Mouse (Mus musculus) CH12.LX (cell line): ENCODE results near the gene Mroh2a. TPM values are rescaled to one million over a fixed set of nuclear protein-coding genes. Genes with fewer than 3 reads are reported as not detected.

Experiments used
- DNase-seq: peaks from one replicate; pipeline ENCODE4 v3.0.0-alpha.2; 2013; ENCODE audit errors: extremely low read depth
- H3K27ac ChIP-seq: 2 replicates; pipeline ENCODE4 v1.5.1; 2012; ENCODE audit warnings: low read depth, mild to moderate bottlenecking, control low read depth, moderate library complexity; ENCODE audit not compliant: insufficient read depth
- H3K27me3 ChIP-seq: replicated peaks from 2 replicates; pipeline ENCODE3; 2012; ENCODE audit warnings: inconsistent platforms
- H3K36me3 ChIP-seq, 2 experiments: replicated peaks in 1 of 2; 2 replicates each; pipeline versions ENCODE3 to v1.6.1; 2012; ENCODE audit warnings: inconsistent platforms in 1 of 2, low read length in 1 of 2, mild to moderate bottlenecking in 1 of 2, mixed read lengths in 1 of 2, moderate library complexity in 1 of 2; ENCODE audit not compliant: control insufficient read depth in 1 of 2, insufficient read depth in 1 of 2
- H3K4me1 ChIP-seq, 2 experiments: 2 replicates each; pipeline ENCODE4 v1.6.1; 2012; ENCODE audit warnings: inconsistent platforms in 1 of 2, moderate library complexity in 1 of 2; ENCODE audit not compliant: insufficient read depth in 2 of 2, control insufficient read depth in 1 of 2
- H3K4me2 ChIP-seq: 2 replicates; pipeline ENCODE4 v1.6.1; 2012; ENCODE audit warnings: low read depth, mild to moderate bottlenecking, control low read depth; ENCODE audit not compliant: poor library complexity, insufficient read depth, severe bottlenecking
- H3K4me3 ChIP-seq, 3 experiments: fragments of 150-350 bp in 1 of 3; sonication (generic) in 1 of 3; replicated peaks in 1 of 3; 2 replicates each; pipeline versions ENCODE3 to v1.5.1; 2011 to 2012; ENCODE audit warnings: low read depth in 2 of 3, low read length in 2 of 3, mild to moderate bottlenecking in 2 of 3, moderate library complexity in 2 of 3, control low read depth in 1 of 3, improper control_type of control experiment in 1 of 3, inconsistent platforms in 1 of 3, mixed read lengths in 1 of 3; ENCODE audit not compliant: poor library complexity in 1 of 3
- H3K79me2 ChIP-seq: replicated peaks from 2 replicates; pipeline ENCODE4 v1.6.1; 2012; ENCODE audit warnings: mild to moderate bottlenecking, moderate library complexity; ENCODE audit not compliant: control insufficient read depth, poor library complexity, insufficient read depth, severe bottlenecking; ENCODE audit errors: extremely low read depth
- H3K9ac ChIP-seq: 2 replicates; pipeline ENCODE4 v1.6.1; 2012; ENCODE audit warnings: low read depth, mild to moderate bottlenecking, control low read depth, moderate library complexity; ENCODE audit not compliant: insufficient read depth
- H3K9me3 ChIP-seq: replicated peaks from 2 replicates; pipeline ENCODE3; 2012; ENCODE audit warnings: low read length, inconsistent platforms, mixed read lengths
- BHLHE40 ChIP-seq: IDR thresholded peaks from 2 replicates; pipeline ENCODE4 v1.6.1; 2011; ENCODE audit warnings: mild to moderate bottlenecking, low read depth, low read length, improper control_type of control experiment
- CHD1 ChIP-seq: IDR thresholded peaks from 2 replicates; pipeline ENCODE4 v1.6.1; 2012; ENCODE audit warnings: low read depth, low read length, improper control_type of control experiment, inconsistent platforms
- CHD2 ChIP-seq: IDR thresholded peaks from 2 replicates; pipeline ENCODE4 v1.6.1; 2011; ENCODE audit warnings: low read length, improper control_type of control experiment
- ELF1 ChIP-seq: IDR thresholded peaks from 2 replicates; pipeline ENCODE4 v1.6.1; 2014; ENCODE audit warnings: low read depth, mild to moderate bottlenecking, inconsistent platforms, low read length, improper control_type of control experiment
- EP300 ChIP-seq: IDR thresholded peaks from 2 replicates; pipeline ENCODE4 v1.6.1; 2011; ENCODE audit warnings: low read length, improper control_type of control experiment
- ETS1 ChIP-seq: conservative IDR thresholded peaks from 2 replicates; pipeline ENCODE4 v1.6.1; 2012; ENCODE audit warnings: low read depth, mild to moderate bottlenecking, inconsistent platforms, low read length, improper control_type of control experiment, moderate library complexity
- IRF4 ChIP-seq: IDR thresholded peaks from 2 replicates; pipeline ENCODE4 v1.6.1; 2014; ENCODE audit warnings: low read depth, mild to moderate bottlenecking, inconsistent platforms, low read length, improper control_type of control experiment
- KAT2A ChIP-seq: IDR thresholded peaks from 2 replicates; pipeline ENCODE4 v1.6.1; 2012; ENCODE audit warnings: low read length, improper control_type of control experiment, inconsistent platforms; ENCODE audit not compliant: insufficient replicate concordance
- MAFK ChIP-seq: IDR thresholded peaks from 2 replicates; pipeline ENCODE4 v1.6.1; 2011; ENCODE audit warnings: low read length, improper control_type of control experiment; ENCODE audit not compliant: insufficient replicate concordance
- MAZ ChIP-seq: IDR thresholded peaks from 2 replicates; pipeline ENCODE4 v1.6.1; 2012; ENCODE audit warnings: low read depth, mild to moderate bottlenecking, inconsistent platforms, low read length, improper control_type of control experiment, moderate library complexity
- MEF2A ChIP-seq: IDR thresholded peaks from 2 replicates; pipeline ENCODE4 v1.6.1; 2014; ENCODE audit warnings: low read depth, mild to moderate bottlenecking, inconsistent platforms, low read length, improper control_type of control experiment, borderline replicate concordance
- MXI1 ChIP-seq: IDR thresholded peaks from 2 replicates; pipeline ENCODE4 v1.6.1; 2011; ENCODE audit warnings: mild to moderate bottlenecking, low read depth, low read length, improper control_type of control experiment
- MYC ChIP-seq: IDR thresholded peaks from 2 replicates; pipeline ENCODE4 v1.6.1; 2011; ENCODE audit warnings: low read depth, mild to moderate bottlenecking, improper control_type of control experiment, low read length
- NELFE ChIP-seq: IDR thresholded peaks from 2 replicates; pipeline ENCODE4 v1.6.1; 2011; ENCODE audit warnings: low read depth, low read length, improper control_type of control experiment
- NRF1 ChIP-seq: IDR thresholded peaks from 2 replicates; pipeline ENCODE4 v1.6.1; 2014; ENCODE audit warnings: low read depth, mild to moderate bottlenecking, inconsistent platforms, low read length, improper control_type of control experiment, moderate library complexity
- PAX5 ChIP-seq: IDR thresholded peaks from 2 replicates; pipeline ENCODE4 v1.6.1; 2012; ENCODE audit warnings: low read length, inconsistent platforms, mixed read lengths
- POLR2A ChIP-seq: IDR thresholded peaks from 2 replicates; pipeline ENCODE4 v1.6.1; 2011; ENCODE audit warnings: low read depth, mild to moderate bottlenecking, improper control_type of control experiment, low read length
- POLR2AphosphoS2 ChIP-seq: IDR thresholded peaks from 2 replicates; pipeline ENCODE4 v1.6.1; 2011; ENCODE audit warnings: low read depth, low read length, improper control_type of control experiment
- RCOR1 ChIP-seq: conservative IDR thresholded peaks from 2 replicates; pipeline ENCODE4 v1.6.1; 2012; ENCODE audit warnings: low read depth, mild to moderate bottlenecking, inconsistent platforms, low read length, improper control_type of control experiment
- SIN3A ChIP-seq: IDR thresholded peaks from 2 replicates; pipeline ENCODE4 v1.6.1; 2012; ENCODE audit warnings: low read length, improper control_type of control experiment, inconsistent platforms
- SMC3 ChIP-seq: IDR thresholded peaks from 2 replicates; pipeline ENCODE4 v1.6.1; 2011; ENCODE audit warnings: low read depth, low read length, improper control_type of control experiment
- TCF12 ChIP-seq: IDR thresholded peaks from 2 replicates; pipeline ENCODE4 v1.6.1; 2014; ENCODE audit warnings: low read depth, mild to moderate bottlenecking, inconsistent platforms, low read length, improper control_type of control experiment
- UBTF ChIP-seq: IDR thresholded peaks from 2 replicates; pipeline ENCODE4 v1.6.1; 2012; ENCODE audit warnings: low read depth, mild to moderate bottlenecking, inconsistent platforms, low read length, improper control_type of control experiment, moderate library complexity
- USF1 ChIP-seq: IDR thresholded peaks from 2 replicates; pipeline ENCODE4 v1.6.1; 2014; ENCODE audit warnings: low read depth, mild to moderate bottlenecking, inconsistent platforms, low read length, improper control_type of control experiment
- USF2 ChIP-seq: conservative IDR thresholded peaks from 2 replicates; pipeline ENCODE4 v1.6.1; 2011; ENCODE audit warnings: low read depth, low read length, improper control_type of control experiment
- ZC3H11A ChIP-seq: IDR thresholded peaks from 2 replicates; pipeline ENCODE4 v1.6.1; 2012; ENCODE audit warnings: low read depth, mild to moderate bottlenecking, inconsistent platforms, low read length, improper control_type of control experiment
- ZNF384 ChIP-seq: IDR thresholded peaks from 2 replicates; pipeline ENCODE4 v1.6.1; 2012; ENCODE audit warnings: low read depth, low read length, improper control_type of control experiment, inconsistent platforms
- dilution Hi-C: fragments of 300-500 bp; cut with MboI; formaldehyde crosslinking; loops from 2 replicates; pipeline ENCODE4 v1.14.3; 2020; ENCODE audit warnings: low sequenced_read_pairs; ENCODE audit not compliant: extremely low pct_unique_long_range_greater_than_20kb, extremely low pct_ligation_motif_present
- in situ Hi-C: fragments of 300-500 bp; cut with MboI; formaldehyde crosslinking; loops from 3 replicates; pipeline ENCODE4 v1.14.3; 2019; ENCODE audit warnings: low sequenced_read_pairs, low pct_ligation_motif_present, low pct_unique_long_range_greater_than_20kb, mixed read lengths
- polyA plus RNA-seq: library from polyadenylated mRNA; unstranded; fragments of >175 nt; gene quantifications from 2 replicates; pipeline ENCODE4 v1.2.1, GENCODE M21; 2012; ENCODE audit warnings: low read depth; ENCODE audit not compliant: insufficient read length
- total RNA-seq, 2 experiments: library from RNA; depleted of rRNA; stranded (reverse); fragments of 300-350 nt in 1 of 2; fragments of >200 nt in 1 of 2; gene quantifications; 2 replicates each; pipeline ENCODE4 v1.2.3; 2012 to 2014

Gene Mroh2a
- total and polyA plus RNA-seq, 3 experiments: 0.17 to 1.0 TPM; not detected in 1

GRCm38 (mm10) chr1:88275698-88276523 lies 49.1 kb downstream of the Mroh2a start:
- DNase-seq: no peak
- H3K4me1 ChIP-seq: peaks cover 5 to 20% of the 10 kb centered on the region in 2 experiments
- no peak overlapping the region for H3K27ac ChIP-seq
- in situ Hi-C loops: loop anchor here (25.0 kb wide), 1 partner anchor 314 kb away; no protein-coding TSS in a partner anchor
- dilution Hi-C loops: no loop called here
- peak overlapping the region; percentile 54 to 66 (median 64) for H3K4me3 ChIP-seq
- H3K27me3 ChIP-seq: peaks cover 24% of the 10 kb centered on the region
- H3K9me3 ChIP-seq: peaks cover 19% of the 10 kb centered on the region
- H3K36me3 ChIP-seq: peaks cover 35 to 47% of the 10 kb centered on the region in 2 experiments
- TF ChIP-seq SIN3A (peak; percentile 58; the same call in 1 of the 2 replicates), KAT2A (no peak), MYC (0 out of 2 replicates have a peak, but pooled peaks have one; percentile 55), UBTF (no peak), CHD2 (peak; percentile 7; the same call in 1 of the 2 replicates), BHLHE40 (peak; percentile 25; the same call in 1 of the 2 replicates), MAFK (0 out of 2 replicates have a peak, but pooled peaks have one; percentile 46), EP300 (no peak)
- peak overlapping the region; percentile 38 for H3K9ac ChIP-seq
- peak overlapping the region; percentile 59 for H3K4me2 ChIP-seq
- peaks cover 31% of the 10 kb centered on the region for H3K79me2 ChIP-seq

DNA sequence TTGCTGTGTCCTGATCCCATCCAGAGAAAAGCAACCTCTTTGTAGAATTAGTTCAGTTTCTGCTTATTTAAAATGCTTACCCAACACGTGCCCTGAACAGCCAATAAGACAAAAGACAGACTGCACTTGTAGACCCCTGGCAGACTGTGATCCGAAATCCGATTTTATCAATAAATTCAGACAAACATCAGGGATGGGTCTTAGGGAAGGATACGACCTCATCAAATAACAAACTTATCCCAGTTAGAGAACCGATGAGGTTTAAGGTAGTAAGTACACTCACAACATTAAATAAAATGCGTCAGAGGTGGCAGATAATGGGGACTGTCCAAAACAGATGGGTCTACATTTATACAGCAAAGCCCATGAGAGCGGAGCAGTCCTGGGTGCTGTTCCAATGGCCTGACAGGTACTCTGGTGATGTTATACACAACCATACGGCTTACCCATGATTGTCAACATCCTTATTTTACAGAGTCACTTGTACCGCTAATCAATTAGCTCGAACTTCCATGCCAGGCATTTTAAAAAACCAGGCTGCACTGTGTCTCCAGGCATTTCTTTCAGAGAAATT lies 49.8 kb downstream of the Mroh2a start:
- in situ Hi-C loops: loop anchor here (25.0 kb wide), 1 partner anchor 314 kb away; no protein-coding TSS in a partner anchor
- Histone ChIP-seq H3K9ac (peak overlapping the region; percentile 38), H3K4me2 (peak overlapping the region; percentile 59), H3K9me3 (peaks cover 18% of the 10 kb centered on the region), H3K4me3 (peak overlapping the region; percentile 54 to 66 (median 64)), H3K36me3 (peaks cover 30 to 42% of the 10 kb centered on the region in 2 experiments), H3K79me2 (peaks cover 31% of the 10 kb centered on the region), H3K27ac (no peak overlapping the region; the same call in 1 of the 2 replicates), H3K4me1 (peaks cover 5 to 20% of the 10 kb centered on the region in 2 experiments), H3K27me3 (peaks cover 28% of the 10 kb centered on the region)
- dilution Hi-C loops: no loop called here
- DNase-seq: no peak
- TF ChIP-seq UBTF (no peak), USF1 (peak; percentile 86), MAZ (peak; percentile 43; the same call in 1 of the 2 replicates), EP300 (peak; percentile 46; the same call in 1 of the 2 replicates), CHD2 (no peak), RCOR1 (0 out of 2 replicates have a peak, but pooled peaks have one; percentile 40), ZNF384 (no peak), POLR2AphosphoS2 (no peak), SMC3 (no peak), ETS1 (no peak), KAT2A (0 out of 2 replicates have a peak, but pooled peaks have one; percentile 6), NELFE (no peak), IRF4 (no peak), MEF2A (no peak), TCF12 (no peak), USF2 (no peak), SIN3A (no peak), BHLHE40 (peak; percentile 43; the same call in 1 of the 2 replicates), CHD1 (no peak), NRF1 (no peak), POLR2A (no peak), MXI1 (peak; percentile 74; the same call in 1 of the 2 replicates), ELF1 (no peak), MYC (0 out of 2 replicates have a peak, but pooled peaks have one; percentile 36), PAX5 (no peak), ZC3H11A (no peak), MAFK (peak; percentile 58; the same call in 1 of the 2 replicates)
